Mouse (Mus musculus): ENCODE measurements around the gene Mis18a.

Gene Mis18a

GRCm38 (mm10) chr16:90703646-90704045 is 23.6 kb downstream of the Mis18a start:
- no peak for DNase-seq

DNA sequence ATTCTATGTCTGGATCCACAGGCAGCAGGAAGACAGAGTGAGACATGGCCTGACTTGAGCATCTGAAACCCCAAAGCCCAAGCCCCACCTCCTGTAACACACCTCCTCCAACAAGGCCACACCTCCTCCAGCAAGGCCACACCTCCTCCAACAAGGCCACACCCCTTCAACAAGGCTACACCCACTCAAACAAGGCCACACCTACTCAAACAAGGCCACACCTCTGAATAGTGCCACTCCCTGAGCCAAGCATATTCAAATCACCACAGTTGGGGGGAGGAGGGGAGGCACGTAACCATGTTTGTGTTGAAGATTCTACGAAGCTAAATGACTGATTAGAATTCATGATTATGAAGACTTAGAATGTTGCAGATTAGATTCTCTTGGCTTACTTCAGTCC is 25.7 kb downstream of the Mis18a start:
- no peak for DNase-seq

DNA sequence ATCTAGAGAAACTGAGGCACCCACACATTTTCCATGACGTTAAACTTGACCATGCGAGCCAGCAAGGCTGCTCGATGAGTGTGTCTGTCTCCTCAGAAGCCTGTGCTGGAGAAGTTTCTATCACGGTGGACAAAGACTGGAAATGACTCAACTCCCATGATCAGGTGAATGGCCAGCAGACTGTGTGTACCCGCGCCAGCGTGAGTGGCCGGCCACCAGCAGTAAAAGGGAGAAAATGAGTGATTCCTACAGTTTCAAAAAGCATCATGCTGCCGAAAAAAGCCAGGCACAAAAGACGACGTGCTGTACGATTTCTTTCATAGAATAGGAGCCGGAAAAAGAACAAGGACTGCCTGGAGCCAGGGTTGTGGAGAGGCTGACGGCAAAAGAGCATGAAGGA is 27.8 kb downstream of the Mis18a start:
- DNase-seq: no peak

DNA sequence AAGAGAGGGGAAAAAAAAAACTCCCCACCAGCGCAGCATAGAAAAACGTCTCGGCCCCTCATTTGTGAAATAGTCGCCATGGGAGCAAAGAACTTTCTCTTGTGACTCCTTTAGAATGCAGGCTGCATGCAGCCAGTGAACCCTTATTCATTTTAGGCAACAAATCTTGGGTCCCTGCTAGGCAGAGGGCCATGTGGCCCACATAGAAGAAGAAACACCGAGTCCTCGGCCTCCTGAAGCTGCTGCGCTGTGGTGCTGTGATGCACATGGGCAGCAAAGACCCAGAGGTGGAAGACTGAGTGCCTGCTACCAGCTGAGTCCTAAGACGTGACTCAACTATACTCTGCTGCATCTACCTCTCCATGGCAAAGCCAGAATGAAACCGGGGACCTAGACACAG is 30.9 kb downstream of the Mis18a start:
- no peak for DNase-seq

DNA sequence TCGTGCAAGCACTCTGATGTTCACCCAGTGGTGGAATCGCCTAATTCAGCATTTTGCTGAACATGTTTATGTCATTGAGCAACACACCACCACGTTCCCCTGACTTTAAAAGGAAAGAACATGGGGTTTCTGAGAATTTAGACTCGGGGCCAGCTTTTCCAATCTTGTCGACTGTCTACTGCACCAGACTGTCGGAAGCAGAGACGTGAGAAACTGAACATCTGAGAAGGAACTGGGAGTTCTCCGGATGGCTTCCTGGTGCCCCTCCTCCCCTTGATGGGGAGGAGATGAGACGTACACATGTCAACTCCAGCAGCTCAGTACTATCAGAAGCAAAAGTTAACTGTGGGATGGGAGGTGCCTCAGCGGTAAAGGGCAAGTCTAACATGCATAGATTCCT is 32.1 kb downstream of the Mis18a start:
- DNase-seq: no peak

DNA sequence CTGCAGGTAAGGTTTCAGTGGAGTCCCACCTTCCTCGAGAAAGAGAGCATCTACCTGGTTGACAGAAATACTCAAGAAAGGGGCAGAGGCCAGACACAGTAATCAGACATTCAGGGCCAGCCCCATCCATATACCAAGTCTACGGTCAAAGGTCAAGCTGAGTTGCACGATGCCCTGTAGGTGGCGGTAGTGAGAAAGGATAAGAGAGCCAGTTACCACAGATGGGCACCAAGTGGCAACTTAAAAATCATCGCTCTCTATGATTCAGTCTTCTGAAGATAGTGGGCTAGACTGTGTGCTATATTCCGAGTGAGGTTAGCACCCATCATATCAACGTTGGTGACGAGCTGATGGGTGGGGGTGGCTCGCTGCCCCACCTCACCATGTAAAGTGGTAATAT is 32.5 kb downstream of the Mis18a start:
- peak; percentile 35 for DNase-seq

GRCm38 (mm10) chr16:90693625-90694024 is 33.6 kb downstream of the Mis18a start:
- DNase-seq: no peak

GRCm38 (mm10) chr16:90692704-90693385 is 34.4 kb downstream of the Mis18a start:
- DNase-seq: no peak

GRCm38 (mm10) chr16:90687687-90688263 is 39.4 kb downstream of the Mis18a start:
- no peak for DNase-seq

- DNase-seq: no peak
These were observed 40.2 kb downstream of the Mis18a start for GRCm38 (mm10) chr16:90687011-90687410.

GRCm38 (mm10) chr16:90684092-90684491 is 43.1 kb downstream of the Mis18a start:
- no peak for DNase-seq

DNA sequence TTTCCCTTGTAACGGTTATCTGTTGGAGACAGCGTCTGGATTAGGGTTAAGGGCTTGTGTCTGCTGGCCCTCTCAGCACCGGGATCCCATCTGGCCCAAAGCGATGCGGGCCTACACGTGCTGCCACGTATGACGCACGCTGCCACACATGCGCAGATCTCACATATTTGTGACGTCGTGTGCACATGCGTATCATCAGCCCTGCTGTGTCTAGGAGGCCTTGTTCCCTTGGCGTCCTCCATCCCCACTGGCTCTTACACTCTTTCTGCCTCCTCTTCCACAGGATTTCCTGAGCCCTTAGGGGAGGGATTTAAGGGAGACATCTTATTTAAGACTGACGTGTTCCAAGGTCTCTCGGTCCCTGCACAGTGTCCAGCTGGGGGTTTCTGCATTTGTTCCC is 47.2 kb downstream of the Mis18a start:
- DNase-seq: no peak

GRCm38 (mm10) chr16:90678820-90679219 is 48.4 kb downstream of the Mis18a start:
- DNase-seq: no peak

DNA sequence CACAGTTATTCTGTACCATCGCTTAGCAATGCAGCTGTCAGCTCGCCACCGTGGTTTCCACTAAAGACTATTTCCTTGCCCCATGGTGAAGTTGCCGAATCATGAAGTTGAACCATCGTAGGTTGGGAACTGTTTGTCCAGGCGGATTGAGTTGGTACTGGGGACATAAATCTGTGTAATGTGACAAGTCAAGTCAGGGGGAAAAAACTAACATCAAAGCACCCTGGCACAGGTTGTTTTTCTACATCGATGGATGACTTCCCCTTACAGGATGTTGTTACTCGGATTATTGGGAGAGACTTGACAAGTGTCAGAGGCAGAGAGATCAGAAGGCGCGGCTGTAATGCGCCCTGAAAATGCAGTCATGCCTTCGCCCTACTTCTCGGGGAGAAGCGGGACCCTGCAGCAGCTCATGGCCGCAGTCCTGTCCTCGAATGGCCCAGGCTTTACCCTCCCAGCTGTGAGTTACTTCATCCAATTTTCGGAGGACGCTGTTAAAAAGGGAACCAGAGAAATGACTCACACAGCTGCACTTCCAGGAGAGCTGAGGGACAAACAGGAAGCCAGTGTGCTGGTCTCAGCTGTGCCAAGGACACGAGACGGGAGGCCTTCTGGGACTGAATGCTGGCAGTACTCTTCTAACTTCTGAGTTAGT is 50.2 kb downstream of the Mis18a start:
- peak; percentile 14 for DNase-seq

DNA sequence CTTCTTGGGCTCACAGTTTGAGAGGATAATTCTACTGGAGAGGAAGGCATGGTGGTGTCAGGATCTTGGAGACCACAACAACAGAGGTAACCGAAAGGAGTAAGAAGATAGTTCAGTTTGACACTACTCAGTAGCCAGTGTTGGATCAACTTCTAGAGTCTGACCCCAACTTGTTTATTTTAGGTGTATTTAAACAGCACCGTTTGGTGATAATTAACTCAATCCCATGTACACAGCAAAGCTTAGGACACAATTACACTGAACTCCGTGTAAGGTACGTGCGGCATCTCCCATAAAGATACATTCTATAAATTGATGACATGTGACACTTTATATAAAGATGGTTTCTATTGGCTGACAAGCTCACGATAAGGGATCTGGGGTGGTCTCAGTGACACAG is 52.6 kb downstream of the Mis18a start:
- no peak for DNase-seq

DNA sequence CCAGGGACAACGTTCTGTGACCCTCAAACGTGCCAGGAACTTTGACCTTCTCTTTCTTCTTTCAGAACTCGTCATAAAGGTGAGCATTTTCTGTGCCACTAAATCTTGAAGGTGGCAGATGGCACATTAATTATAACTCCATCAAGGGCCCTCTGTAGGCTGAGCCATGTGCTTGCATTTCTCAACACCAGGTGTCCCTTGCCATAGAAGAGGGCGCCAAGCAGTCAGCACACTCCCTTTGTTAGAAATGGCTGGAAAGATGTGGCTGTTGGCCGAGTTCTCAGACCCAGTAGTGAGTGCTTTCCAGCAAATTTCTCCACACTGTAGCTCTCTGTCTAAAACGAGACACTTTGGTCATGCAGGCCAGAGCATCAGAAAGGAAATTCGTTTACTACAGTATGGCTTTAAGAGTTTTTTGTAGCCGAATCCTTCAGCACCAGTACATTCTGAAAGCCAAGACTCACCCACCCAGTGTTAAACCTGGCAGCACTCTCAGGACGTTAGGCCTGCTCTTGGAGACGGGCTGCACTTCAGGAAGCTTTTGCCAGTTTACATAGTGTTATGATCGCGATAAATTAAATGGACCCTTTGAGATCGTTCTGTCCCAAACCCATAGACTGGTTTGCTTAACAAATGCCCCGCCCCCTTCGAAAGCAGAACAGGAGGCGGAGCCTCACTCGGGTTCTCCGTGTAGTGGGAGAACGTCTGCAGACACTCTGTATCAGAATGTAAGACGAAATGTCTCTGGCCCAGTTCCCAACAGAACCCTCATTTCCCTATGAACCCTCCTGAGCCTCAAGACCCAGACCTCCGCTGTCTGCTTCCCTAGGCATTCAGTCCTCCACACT is 53.5 kb downstream of the Mis18a start:
- no peak for DNase-seq
